Mouse (Mus musculus) B cell, adult 2 months (primary cell): Measurements from ENCODE around the gene Gucd1.
"Not testable (repeated sequence)": the region's sequence is repeated elsewhere in the genome, so short reads cannot be mapped to it uniquely, and the experiment has no call there.

ENCODE experiments used
- DNase-seq, 2 experiments: peaks; one replicate each; pipeline ENCODE4 v3.0.0; 2022

The Gucd1 gene

GRCm38 (mm10) chr10:75428049-75429003 is 89.4 kb downstream of the Gucd1 start:
- peak in 1 of 2 experiments; percentile 26 for DNase-seq

GRCm38 (mm10) chr10:75424498-75424901 is 93.3 kb downstream of the Gucd1 start:
- DNase-seq, result no peak

- no peak for DNase-seq
These were observed 99.0 kb downstream of the Gucd1 start for GRCm38 (mm10) chr10:75418747-75419146.

- peak; percentile 12 to 16 for DNase-seq
These were observed 100.3 kb downstream of the Gucd1 start for GRCm38 (mm10) chr10:75417363-75418042.

GRCm38 (mm10) chr10:75414925-75415324 is 102.8 kb downstream of the Gucd1 start:
- no peak for DNase-seq

- DNase-seq, result no peak
These were observed 105.4 kb downstream of the Gucd1 start for GRCm38 (mm10) chr10:75412114-75413103.

- DNase-seq, result peak; percentile 39 to 40
These were observed 106.2 kb downstream of the Gucd1 start for GRCm38 (mm10) chr10:75411343-75412113.

- DNase-seq, result no peak
These were observed 110.0 kb downstream of the Gucd1 start for GRCm38 (mm10) chr10:75407741-75408140.

GRCm38 (mm10) chr10:75406755-75407154 is 111.0 kb downstream of the Gucd1 start:
- no peak for DNase-seq

- DNase-seq, result no peak
These were observed 111.9 kb downstream of the Gucd1 start for GRCm38 (mm10) chr10:75405916-75406315.

- DNase-seq, result no peak
These were observed 116.8 kb downstream of the Gucd1 start, which contains the start of gene Upb1 for GRCm38 (mm10) chr10:75400958-75401357. Gene Upb1 (plus strand): TSS chr10:75401115.

- no peak for DNase-seq
These were observed 120.8 kb downstream of the Gucd1 start for GRCm38 (mm10) chr10:75396966-75397365.

- DNase-seq, result peak; percentile 17 to 30
These were observed 123.0 kb downstream of the Gucd1 start for GRCm38 (mm10) chr10:75394796-75395195.

- DNase-seq, result no peak
These were observed 126.9 kb downstream of the Gucd1 start for GRCm38 (mm10) chr10:75390832-75391231.

- DNase-seq, result peak in 1 of 2 experiments; percentile 15
These were observed 127.6 kb downstream of the Gucd1 start for GRCm38 (mm10) chr10:75390156-75390555.

GRCm38 (mm10) chr10:75378688-75379087 is 139.1 kb downstream of the Gucd1 start:
- DNase-seq, result no peak

- DNase-seq, result not testable (repeated sequence)
These were observed 144.0 kb downstream of the Gucd1 start for GRCm38 (mm10) chr10:75373655-75374351.

- peak; percentile 11 to 30 for DNase-seq
These were observed 152.5 kb downstream of the Gucd1 start for GRCm38 (mm10) chr10:75365231-75365633.

- DNase-seq, result no peak
These were observed 153.0 kb downstream of the Gucd1 start for GRCm38 (mm10) chr10:75364796-75365195.

GRCm38 (mm10) chr10:75364214-75364690 is 153.5 kb downstream of the Gucd1 start:
- not testable (repeated sequence) for DNase-seq

- no peak for DNase-seq
These were observed 162.4 kb downstream of the Gucd1 start for GRCm38 (mm10) chr10:75355341-75355740.
